Mouse (Mus musculus): Measurements from ENCODE around the gene Ugt2b1.

DNA sequence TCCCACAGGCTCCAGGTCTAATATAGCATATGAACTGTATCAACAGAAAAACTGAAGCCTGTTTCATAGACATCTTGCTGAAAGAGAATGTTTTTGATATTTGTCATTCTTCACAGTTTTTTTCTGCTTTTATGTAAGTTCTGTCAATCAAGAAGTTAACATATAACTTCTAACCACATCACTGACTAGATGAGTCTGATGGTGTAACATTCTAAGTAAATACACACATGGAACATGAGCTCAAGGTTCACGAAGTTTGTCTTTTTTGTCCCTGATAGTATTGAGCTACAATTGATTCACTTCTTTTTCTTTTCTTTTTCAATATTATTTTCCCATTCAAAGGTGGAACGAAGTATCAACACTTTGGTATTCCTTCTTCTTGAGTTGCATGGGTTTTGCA is at the start of gene Ugt2b1:
- TF ChIP-seq CTCF (IDR thresholded peaks at IDR 0.05; ENCODE audit: low read depth, low read length) (no peak), POLR2AphosphoS5 (IDR thresholded peaks at IDR 0.05; ENCODE audit: insufficient replicate concordance, low read depth, low read length) (no peak)

Data from G1E (cell line).